Comparison of ENCODE assay signal across 8 mouse cellular contexts in the genomic region with DNA sequence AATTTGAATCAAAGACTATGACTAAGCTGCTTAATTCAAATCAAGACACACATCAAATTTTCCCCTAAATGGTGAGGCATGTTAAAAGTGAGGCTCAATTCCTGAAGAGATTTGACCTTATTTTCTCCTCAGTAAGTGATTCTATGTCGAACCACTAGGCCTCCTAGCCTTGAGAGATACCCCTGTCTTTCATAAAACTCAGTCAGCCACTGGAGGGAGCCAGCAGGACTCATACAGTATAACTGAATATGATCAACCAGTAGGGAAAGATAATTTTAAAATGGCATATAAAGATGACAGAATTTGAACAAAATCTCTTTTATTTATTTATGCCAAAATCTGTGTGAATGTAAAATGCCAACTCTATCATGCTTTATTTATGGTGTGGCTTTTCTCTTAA.
DNase-seq lines count a peak whose midpoint lies in the region.

No protein-coding gene starts in this region.

- intact Hi-C loops in left cerebral cortex, postnatal 25 days (cut with DNase I), result loop anchor here (5.0 to 10.0 kb wide), 3 partner anchors 94 to 679 kb away; no protein-coding TSS in a partner anchor

- peak; percentile 23 for DNase-seq in heart, adult 8-10 months (ENCODE audit: low spot score)
- no peak for DNase-seq in heart, adult 11 months
- peak; percentile 27 for DNase-seq in urinary bladder, postnatal 25 days (ENCODE audit: low spot score)
- DNase-seq in urinary bladder, adult 18-20 months (ENCODE audit: low spot score in 2 of 2), result no peak
- peak; percentile 32 to 52 for DNase-seq in frontal cortex, postnatal 14 days (ENCODE audit: low spot score in 2 of 2)
- DNase-seq in left cerebral cortex, postnatal 25 days (ENCODE audit: low spot score in 2 of 2), result peak; percentile 56 to 86
- peak; percentile 72 for DNase-seq in testis, postnatal 10 days (ENCODE audit: low spot score)
- DNase-seq in urinary bladder, postnatal 4 days (ENCODE audit: low spot score in 2 of 2), result no peak

Comparison
In these comparisons a context has a peak if more than half of its experiments do, and no peak if none do; other contexts are left out.
1. DNase-seq: peak in heart, adult 8-10 months (single experiment), urinary bladder, postnatal 25 days (single experiment), frontal cortex, postnatal 14 days (2 of 2), left cerebral cortex, postnatal 25 days (2 of 2) and testis, postnatal 10 days (single experiment); none in heart, adult 11 months (single experiment), urinary bladder, adult 18-20 months (0 of 2) and urinary bladder, postnatal 4 days (0 of 2).